30 mouse cellular contexts compared by ENCODE assay signal in the genomic region with DNA sequence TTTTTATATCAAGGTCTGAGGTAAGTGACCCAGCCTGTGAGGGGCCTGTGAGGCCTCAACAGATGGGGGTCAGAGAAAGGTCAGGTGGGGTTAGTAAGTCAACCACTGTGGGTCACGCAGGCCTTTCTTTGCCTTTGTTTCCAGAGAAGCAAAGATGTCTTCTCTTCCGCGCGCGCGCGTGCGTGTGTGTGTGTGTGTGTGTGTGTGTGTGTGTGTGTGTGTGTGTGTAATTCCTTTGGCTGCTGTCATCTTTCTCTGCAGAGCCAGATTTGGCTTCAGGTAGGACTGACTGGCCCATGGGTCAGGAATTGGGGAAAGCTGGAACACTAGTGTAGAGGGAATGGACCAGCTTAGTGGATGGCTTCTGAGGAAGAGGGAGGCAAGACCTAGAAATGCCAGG. TPM values are rescaled to one million over a fixed set of nuclear protein-coding genes. Genes with fewer than 3 reads are reported as not detected.
DNase-seq lines count a peak whose midpoint lies in the region; ATAC-seq and TF ChIP-seq lines count a peak whose summit lies in the region.
"Had no signal": no experiment of that assay in that cellular context is flagged by ENCODE, and none has a peak within 500 bp of the region (broad histone marks: within the 10 kb centered on the region; RNA-seq: fewer than 3 reads in every experiment).

No protein-coding gene starts in this region.

- dilution Hi-C loops in CH12.LX (cut with MboI; ENCODE audit: extremely low pct_ligation_motif_present, extremely low pct_unique_long_range_greater_than_20kb, low sequenced_read_pairs), result no loop called here

- H3K79me2 ChIP-seq in CH12.LX (replicated peaks; ENCODE audit: control insufficient read depth, extremely low read depth, insufficient read depth, poor library complexity, severe bottlenecking), result no peaks in the 10 kb centered on the region

- H3K27me3 ChIP-seq in hindbrain, embryonic 12.5 days, result no peaks in the 10 kb centered on the region
- 0 out of 2 replicates have a peak, but pooled peaks cover 3% of the 10 kb centered on the region for H3K27me3 ChIP-seq in hindbrain, embryonic 13.5 days
- H3K27me3 ChIP-seq in CH12.LX (replicated peaks), result no peaks in the 10 kb centered on the region
- no peaks in the 10 kb centered on the region for H3K27me3 ChIP-seq in E14TG2a.4 (ENCODE audit: insufficient read depth, low read length)
- no peaks in the 10 kb centered on the region for H3K27me3 ChIP-seq in limb, embryonic 10.5 days (ENCODE audit: low read depth, poor library complexity, severe bottlenecking)
- H3K27me3 ChIP-seq: intestine, embryonic 15.5 days; liver, embryonic 12.5 days; midbrain, embryonic 13.5 days had no signal

- no peak for TF ChIP-seq CTCF in CH12.LX (conservative IDR thresholded peaks at IDR 0.05 in 1 of 2, IDR thresholded peaks at IDR 0.05 in 1 of 2; ENCODE audit: low read depth in 2 of 2, low read length in 2 of 2)
- no peak for TF ChIP-seq CTCF in E14TG2a.4 (conservative IDR thresholded peaks at IDR 0.05; ENCODE audit: low read length)

- H3K27ac ChIP-seq in hindbrain, embryonic 12.5 days, result no peak overlapping the region
- H3K27ac ChIP-seq in hindbrain, embryonic 13.5 days, result no peak overlapping the region
- H3K27ac ChIP-seq in CH12.LX (ENCODE audit: insufficient read depth, low read depth), result peak overlapping the region; percentile 69
- peak overlapping the region; percentile 75; the same call in 1 of the 2 replicates for H3K27ac ChIP-seq in limb, embryonic 10.5 days
- H3K27ac ChIP-seq: gastrocnemius, adult 2 months; hindbrain, embryonic 14.5 days; intestine, embryonic 15.5 days; liver, embryonic 12.5 days; midbrain, embryonic 13.5 days had no signal

- 0 out of 2 replicates have a peak overlapping the region, but pooled peaks have one; percentile 8 for H3K9ac ChIP-seq in hindbrain, embryonic 12.5 days
- H3K9ac ChIP-seq in hindbrain, embryonic 13.5 days, result no peak overlapping the region
- no peak overlapping the region for H3K9ac ChIP-seq in CH12.LX (ENCODE audit: insufficient read depth, low read depth)
- H3K9ac ChIP-seq: hindbrain, embryonic 14.5 days; intestine, embryonic 15.5 days; liver, embryonic 12.5 days; midbrain, embryonic 13.5 days had no signal

- TF ChIP-seq EP300 in CH12.LX (IDR thresholded peaks at IDR 0.05; ENCODE audit: low read length), result no peak

- no peak for TF ChIP-seq POLR2A in CH12.LX (IDR thresholded peaks at IDR 0.05; ENCODE audit: low read depth, low read length)

- 59% methylated on average over 8 of the region's 8 CpGs for WGBS in hindbrain, embryonic 12.5 days
- WGBS in hindbrain, embryonic 13.5 days, result 79% methylated on average over 7 of the region's 8 CpGs
- 87% methylated on average over 8 of the region's 8 CpGs for WGBS in limb, embryonic 10.5 days

- TF ChIP-seq RAD21 in CH12.LX (IDR thresholded peaks at IDR 0.05; ENCODE audit: low read depth, low read length), result no peak

- ATAC-seq in hindbrain, embryonic 12.5 days (ENCODE audit: low FRiP score), result no peak
- ATAC-seq in hindbrain, embryonic 13.5 days (ENCODE audit: low FRiP score), result no peak
- ATAC-seq: intestine, embryonic 15.5 days; liver, embryonic 12.5 days; midbrain, embryonic 13.5 days had no signal

- peak; percentile 31 for DNase-seq in CH12.LX (ENCODE audit: extremely low read depth)
- no peak for DNase-seq in limb, embryonic 10.5 days (ENCODE audit: low spot score)
- no peak for DNase-seq in lung, postnatal 4 days
- no peak for DNase-seq in right cerebral cortex, adult 2 months (ENCODE audit: low spot score in 2 of 2)
- DNase-seq: adrenal gland, postnatal 36 days; cerebellum, adult 9-10 months; gastrocnemius, adult 2 months; heart, postnatal 10 days; kidney, adult 9 months; kidney, postnatal 14 days; lung, adult 2 months; lung, postnatal 14 days; right cerebral cortex, postnatal 25 days had no signal

- H3K4me1 ChIP-seq in hindbrain, embryonic 12.5 days, result peaks cover 10% of the 10 kb centered on the region
- H3K4me1 ChIP-seq in hindbrain, embryonic 13.5 days (replicated peaks), result peaks cover 9% of the 10 kb centered on the region
- H3K4me1 ChIP-seq in CH12.LX (ENCODE audit: control insufficient read depth in 1 of 2, insufficient read depth in 2 of 2) (peaks cover 19 to 74% of the 10 kb centered on the region in 2 experiments), E14TG2a.4 (replicated peaks; ENCODE audit: low read depth, low read length) (peaks cover 67% of the 10 kb centered on the region)
- peaks cover 22% of the 10 kb centered on the region for H3K4me1 ChIP-seq in limb, embryonic 10.5 days

- no peak overlapping the region for H3K4me3 ChIP-seq in hindbrain, embryonic 12.5 days
- H3K4me3 ChIP-seq in hindbrain, embryonic 13.5 days, result no peak overlapping the region
- H3K4me3 ChIP-seq in CH12.LX (replicated peaks in 1 of 3; ENCODE audit: low read depth in 2 of 3, low read length in 2 of 3, poor library complexity in 1 of 3), result no peak overlapping the region
- peak overlapping the region; percentile 58 for H3K4me3 ChIP-seq in E14TG2a.4 (replicated peaks; ENCODE audit: low read length)
- H3K4me3 ChIP-seq in limb, embryonic 10.5 days, result no peak overlapping the region
- H3K4me3 ChIP-seq: gastrocnemius, adult 2 months; heart, embryonic 10.5 days; intestine, embryonic 15.5 days; liver, embryonic 12.5 days; midbrain, embryonic 13.5 days had no signal

- H3K4me2 ChIP-seq in hindbrain, embryonic 12.5 days (replicated peaks), result no peak overlapping the region
- H3K4me2 ChIP-seq in hindbrain, embryonic 13.5 days, result no peak overlapping the region
- no peak overlapping the region for H3K4me2 ChIP-seq in CH12.LX (ENCODE audit: insufficient read depth, low read depth, poor library complexity, severe bottlenecking)
- H3K4me2 ChIP-seq: hindbrain, embryonic 14.5 days; intestine, embryonic 15.5 days; liver, embryonic 12.5 days; midbrain, embryonic 13.5 days had no signal

- in situ Hi-C loops in CH12.LX (cut with MboI; ENCODE audit: low pct_ligation_motif_present, low pct_unique_long_range_greater_than_20kb, low sequenced_read_pairs), result no loop called here

- no peaks in the 10 kb centered on the region for H3K9me3 ChIP-seq in hindbrain, embryonic 12.5 days (replicated peaks)
- H3K9me3 ChIP-seq in hindbrain, embryonic 13.5 days, result no peaks in the 10 kb centered on the region
- H3K9me3 ChIP-seq in CH12.LX (replicated peaks; ENCODE audit: low read length) (no peaks in the 10 kb centered on the region), E14TG2a.4 (ENCODE audit: low read length) (no peaks in the 10 kb centered on the region)
- H3K9me3 ChIP-seq in limb, embryonic 10.5 days (replicated peaks), result no peaks in the 10 kb centered on the region
- H3K9me3 ChIP-seq: heart, embryonic 10.5 days; intestine, embryonic 15.5 days; liver, embryonic 12.5 days; midbrain, embryonic 13.5 days had no signal

- H3K36me3 ChIP-seq in hindbrain, embryonic 12.5 days, result no peaks in the 10 kb centered on the region
- no peaks in the 10 kb centered on the region for H3K36me3 ChIP-seq in hindbrain, embryonic 13.5 days
- H3K36me3 ChIP-seq in CH12.LX (replicated peaks in 1 of 2; ENCODE audit: control insufficient read depth in 1 of 2, insufficient read depth in 1 of 2, low read length in 1 of 2) (peaks cover 0 to 12% of the 10 kb centered on the region in 2 experiments), E14TG2a.4 (ENCODE audit: insufficient read depth, low read length) (no peaks in the 10 kb centered on the region)
- H3K36me3 ChIP-seq in limb, embryonic 10.5 days, result no peaks in the 10 kb centered on the region
- H3K36me3 ChIP-seq: heart, embryonic 10.5 days; intestine, embryonic 15.5 days; liver, embryonic 12.5 days; midbrain, embryonic 13.5 days had no signal

TF ChIP-seq in CH12.LX, 34 proteins besides CTCF, POLR2A, EP300 and RAD21:
- TF ChIP-seq UBTF (IDR thresholded peaks at IDR 0.05; ENCODE audit: low read depth, low read length) (no peak), NRF1 (IDR thresholded peaks at IDR 0.05; ENCODE audit: low read depth, low read length) (0 out of 2 replicates have a peak, but pooled peaks have one; percentile 8)

RNA-seq across cellular contexts. Expression of gene Ttll10, which starts 10.5 kb away (rescaled TPM):
- polyA plus RNA-seq in hindbrain, embryonic 12.5 days (2016; fragmentation: Nextera tagmentation; extraction: Ambion mirVana), result 0.14 and 0.32 TPM in 2 replicates
- polyA plus RNA-seq in hindbrain, embryonic 13.5 days (2015; fragmentation: Nextera tagmentation; extraction: Ambion mirVana), result not detected in 2 replicates
- total RNA-seq in CH12.LX (2012; rRNA removed) (0.04 TPM in 1 of 2 replicates, not detected in the other), CH12.LX (2014; rRNA removed) (not detected in 2 replicates)
- polyA plus RNA-seq in CH12.LX (2012; ENCODE audit: insufficient read length, low read depth), result not detected in 2 replicates
- 0.54 and 0.67 TPM in 2 replicates for polyA plus RNA-seq in limb, embryonic 10.5 days (2016; fragmentation: Nextera tagmentation; extraction: Ambion mirVana)
- total RNA-seq: gastrocnemius, adult 2 months; heart, postnatal 10 days; megakaryocyte, adult 5-6 weeks; monocyte, adult 5-6 weeks; neutrophil, adult 5-6 weeks had no signal
- polyA plus RNA-seq: C2C12; midbrain, embryonic 13.5 days; spleen, adult 2 months had no signal

RNA-seq across cellular contexts. Expression of gene 9430015G10Rik, which starts 40.1 kb away (rescaled TPM):
- polyA plus RNA-seq in hindbrain, embryonic 12.5 days (2016; fragmentation: Nextera tagmentation; extraction: Ambion mirVana), result 49.6 and 50.8 TPM in 2 replicates
- 32.1 and 32.7 TPM in 2 replicates for polyA plus RNA-seq in hindbrain, embryonic 13.5 days (2015; fragmentation: Nextera tagmentation; extraction: Ambion mirVana)
- 34.3 and 37.7 TPM in 2 replicates for total RNA-seq in CH12.LX (2012; rRNA removed)
- total RNA-seq in CH12.LX (2014; rRNA removed), result 29.8 and 31.1 TPM in 2 replicates
- polyA plus RNA-seq in CH12.LX (2012; ENCODE audit: insufficient read length, low read depth), result 29.8 and 33.2 TPM in 2 replicates
- polyA plus RNA-seq in limb, embryonic 10.5 days (2016; fragmentation: Nextera tagmentation; extraction: Ambion mirVana), result 76.0 and 78.5 TPM in 2 replicates

RNA-seq across cellular contexts. Expression of gene Tnfrsf18, which starts 43.7 kb away (rescaled TPM):
- polyA plus RNA-seq in hindbrain, embryonic 12.5 days (2016; fragmentation: Nextera tagmentation; extraction: Ambion mirVana), result 1.8 and 2.6 TPM in 2 replicates
- 2.3 and 2.9 TPM in 2 replicates for polyA plus RNA-seq in hindbrain, embryonic 13.5 days (2015; fragmentation: Nextera tagmentation; extraction: Ambion mirVana)
- 52.1 and 76.1 TPM in 2 replicates for total RNA-seq in CH12.LX (2012; rRNA removed)
- total RNA-seq in CH12.LX (2014; rRNA removed), result 48.8 and 50.7 TPM in 2 replicates
- polyA plus RNA-seq in CH12.LX (2012; ENCODE audit: insufficient read length, low read depth), result 38.8 and 48.4 TPM in 2 replicates
- 1.2 and 1.5 TPM in 2 replicates for polyA plus RNA-seq in limb, embryonic 10.5 days (2016; fragmentation: Nextera tagmentation; extraction: Ambion mirVana)
- total RNA-seq: adrenal gland, adult 18-20 months; gastrocnemius, adult 2 months; layer of hippocampus, adult 18-20 months; layer of hippocampus, postnatal 14 days had no signal
- polyA plus RNA-seq: testis, adult 2 months had no signal

RNA-seq across cellular contexts. Expression of gene Tnfrsf4, which starts 56.1 kb away (rescaled TPM):
- 0.29 and 0.76 TPM in 2 replicates for polyA plus RNA-seq in hindbrain, embryonic 12.5 days (2016; fragmentation: Nextera tagmentation; extraction: Ambion mirVana)
- polyA plus RNA-seq in hindbrain, embryonic 13.5 days (2015; fragmentation: Nextera tagmentation; extraction: Ambion mirVana), result 0.55 and 1.0 TPM in 2 replicates
- total RNA-seq in CH12.LX (2012; rRNA removed) (21.7 and 28.2 TPM in 2 replicates), CH12.LX (2014; rRNA removed) (73.5 and 86.1 TPM in 2 replicates)
- 63.8 and 81.1 TPM in 2 replicates for polyA plus RNA-seq in CH12.LX (2012; ENCODE audit: insufficient read length, low read depth)
- 0.60 and 0.61 TPM in 2 replicates for polyA plus RNA-seq in limb, embryonic 10.5 days (2016; fragmentation: Nextera tagmentation; extraction: Ambion mirVana)

Comparison
In these comparisons a context has a peak if more than half of its experiments do, and no peak if none do; other contexts are left out.
1. H3K27ac ChIP-seq: peak in CH12.LX (single experiment) and limb, embryonic 10.5 days (single experiment); none in hindbrain, embryonic 12.5 days (single experiment) and hindbrain, embryonic 13.5 days (single experiment).
2. RNA of gene Tnfrsf18, which starts 43.7 kb away (polyA plus RNA-seq): 38.8 to 48.4 TPM in CH12.LX; 2.3 to 2.9 TPM in hindbrain, embryonic 13.5 days, 1.8 to 2.6 TPM in hindbrain, embryonic 12.5 days and 1.2 to 1.5 TPM in limb, embryonic 10.5 days; every median in the first group is over 10 times any median in the second.